Mouse (Mus musculus) liver (tissue): ENCODE measurements around the gene Thsd7a.

Source experiments
- DNase-seq: peaks from one replicate; pipeline ENCODE4 v3.0.0-alpha.2; 2020; ENCODE audit warnings: mixed read lengths

The Thsd7a gene

DNA sequence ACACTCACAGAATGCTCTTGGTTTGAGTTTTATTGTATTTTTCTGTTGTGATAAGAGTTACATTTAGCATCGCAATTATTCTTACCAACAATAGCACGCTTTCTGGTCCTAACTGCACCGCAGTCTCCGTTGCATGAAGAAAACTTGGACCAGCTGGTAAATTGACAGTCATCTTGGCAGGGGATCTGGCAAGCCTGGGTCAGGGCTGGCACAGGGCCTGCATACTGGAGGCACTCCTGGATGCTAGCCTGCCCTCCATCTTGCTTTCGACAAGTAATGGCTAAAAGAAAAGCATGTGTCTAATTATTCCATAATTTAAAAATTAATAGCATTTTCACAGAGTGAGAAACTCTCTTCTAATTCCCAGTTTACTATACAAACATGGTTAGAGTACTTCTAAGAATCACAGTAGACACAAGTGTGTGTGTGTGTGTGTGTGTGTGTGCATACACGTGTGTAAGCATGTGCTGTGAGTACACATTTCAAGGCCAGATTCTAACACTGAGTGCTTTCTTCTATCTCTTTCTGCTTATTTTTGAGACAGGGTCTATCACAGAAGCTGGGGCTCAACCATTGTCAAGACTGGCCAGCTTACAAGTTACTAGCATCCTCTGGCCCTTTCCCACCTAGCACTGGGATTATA lies 368.0 kb downstream of the Thsd7a start:
- no peak for DNase-seq

DNA sequence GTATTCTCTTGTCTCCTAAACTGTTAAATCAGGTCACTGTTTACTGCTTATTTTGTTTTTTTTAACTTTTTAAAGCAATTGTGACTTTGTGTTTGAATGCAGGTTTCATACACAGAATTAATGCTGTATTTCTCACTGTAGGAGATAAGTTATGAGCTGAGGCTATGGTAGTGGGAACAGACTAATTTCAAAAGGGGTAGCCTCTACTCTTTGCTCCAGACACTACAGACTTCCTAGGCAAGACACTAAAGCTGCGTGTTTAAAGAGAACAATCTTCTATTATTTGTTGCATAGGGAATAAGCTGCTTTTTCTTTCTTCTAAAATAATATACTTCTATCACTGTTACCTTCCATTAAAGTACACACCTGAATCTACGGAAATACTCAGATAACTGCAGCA lies 368.5 kb downstream of the Thsd7a start:
- DNase-seq, result no peak

GRCm38 (mm10) chr6:12358737-12359136 lies 390.5 kb downstream of the Thsd7a start:
- DNase-seq, result no peak

GRCm38 (mm10) chr6:12353573-12353972 lies 395.6 kb downstream of the Thsd7a start:
- DNase-seq, result no peak

- no peak for DNase-seq
Observed at GRCm38 (mm10) chr6:12352165-12352719, 397.0 kb downstream of the Thsd7a start.

- DNase-seq, result no peak
Observed at GRCm38 (mm10) chr6:12350753-12351152, 398.5 kb downstream of the Thsd7a start.

- DNase-seq, result no peak
Observed at GRCm38 (mm10) chr6:12349105-12349759, 400.0 kb downstream of the Thsd7a start.

DNA sequence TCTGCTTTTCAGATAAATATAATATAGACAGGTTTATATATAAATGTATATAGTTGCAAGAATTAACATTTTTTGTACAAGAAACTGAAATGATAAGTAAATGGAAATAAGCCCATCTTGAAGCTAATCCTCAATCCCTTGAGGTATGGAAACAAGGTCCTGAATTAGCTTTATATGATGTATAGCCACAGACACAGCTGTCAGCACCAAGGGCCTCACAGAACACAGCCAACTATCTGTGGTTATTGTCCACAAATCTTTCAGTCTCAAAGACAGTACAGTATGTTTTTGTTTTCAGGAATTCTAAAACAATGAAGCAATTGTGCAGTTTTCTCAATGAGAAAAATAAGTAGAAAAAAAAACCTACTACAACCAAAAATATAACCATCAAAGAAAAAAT lies 400.5 kb downstream of the Thsd7a start:
- no peak for DNase-seq

DNA sequence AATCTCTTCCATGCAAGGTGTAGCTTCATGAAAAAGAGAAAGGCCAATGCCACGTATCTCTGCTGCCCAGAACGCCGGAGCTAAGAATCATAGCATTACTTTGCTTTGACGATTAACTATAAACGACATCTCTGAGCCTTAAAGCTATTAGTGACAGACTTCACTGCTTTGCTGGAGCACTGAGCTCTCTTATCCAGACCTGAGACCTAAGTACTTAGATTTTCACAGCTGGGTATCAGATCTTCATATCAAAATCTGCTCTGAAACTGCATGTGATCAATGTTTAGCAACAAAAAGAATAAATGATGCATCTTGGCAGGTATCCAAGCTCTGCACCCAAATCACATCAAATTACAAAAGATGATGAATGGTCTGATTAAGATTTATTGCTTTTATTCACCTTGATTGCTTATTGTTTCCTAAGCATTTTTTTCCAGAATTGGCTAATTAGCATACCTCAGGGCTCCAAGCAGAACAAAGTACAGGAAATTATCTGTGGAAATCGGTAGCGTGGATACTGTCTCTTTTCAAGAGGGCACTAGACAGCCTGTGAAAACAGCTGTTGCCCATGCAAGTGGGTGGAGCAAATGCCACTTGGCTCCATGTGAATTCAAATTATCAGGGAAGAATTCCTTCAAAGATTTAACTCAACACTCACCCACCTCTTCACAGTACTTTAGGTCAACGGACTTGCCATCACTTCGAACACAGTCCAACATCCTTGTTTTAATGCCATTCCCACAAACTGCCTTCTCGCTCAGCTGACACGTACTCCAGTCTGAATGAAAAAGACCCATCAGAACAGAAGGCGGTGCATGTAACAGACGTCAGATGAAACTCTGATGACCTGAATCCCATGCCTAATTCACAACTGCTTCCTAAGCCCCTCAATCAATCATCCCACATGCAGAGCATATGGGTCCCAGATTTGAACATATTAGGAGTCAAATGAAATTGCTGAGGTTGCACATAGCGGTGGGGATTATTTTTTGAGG lies 412.3 kb downstream of the Thsd7a start:
- DNase-seq, result no peak

DNA sequence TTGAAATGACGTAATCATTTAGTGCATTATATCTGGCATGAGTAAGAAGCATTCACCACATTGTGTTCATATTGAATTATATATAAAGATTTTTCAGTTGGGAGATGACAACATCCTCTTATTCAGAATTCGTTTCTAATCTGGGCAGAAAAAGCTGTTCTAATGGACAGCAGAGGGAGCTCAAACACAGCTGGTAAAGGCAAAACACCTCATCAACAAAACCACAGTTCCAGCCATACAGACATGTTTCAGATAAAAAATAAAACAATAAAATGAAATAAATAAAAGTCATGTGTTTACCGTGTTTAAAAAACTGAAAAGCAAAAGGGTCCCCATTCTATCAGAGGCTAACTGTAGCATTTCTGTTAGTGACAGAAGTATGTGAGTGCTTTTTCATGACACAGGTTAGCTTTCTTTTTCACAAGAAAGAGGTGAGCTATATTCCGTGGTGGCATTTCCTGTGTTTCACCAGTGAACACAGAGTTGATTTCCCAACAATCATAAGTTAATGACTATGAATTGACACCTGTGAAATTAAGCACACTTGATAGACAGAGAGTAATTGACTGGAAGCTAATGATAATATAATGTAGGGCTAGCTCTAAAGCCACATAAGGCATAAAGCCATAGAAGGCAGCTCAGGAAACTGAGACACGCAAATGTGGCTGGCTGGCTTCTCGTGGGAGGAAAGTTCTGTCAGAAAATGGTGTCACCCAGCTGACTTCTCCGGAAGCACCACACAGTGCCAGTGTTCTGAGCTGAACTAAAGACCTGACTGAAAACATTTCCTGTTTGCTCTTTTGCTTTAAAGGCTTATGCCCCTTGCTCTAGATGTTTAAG lies 433.9 kb downstream of the Thsd7a start:
- no peak for DNase-seq

DNA sequence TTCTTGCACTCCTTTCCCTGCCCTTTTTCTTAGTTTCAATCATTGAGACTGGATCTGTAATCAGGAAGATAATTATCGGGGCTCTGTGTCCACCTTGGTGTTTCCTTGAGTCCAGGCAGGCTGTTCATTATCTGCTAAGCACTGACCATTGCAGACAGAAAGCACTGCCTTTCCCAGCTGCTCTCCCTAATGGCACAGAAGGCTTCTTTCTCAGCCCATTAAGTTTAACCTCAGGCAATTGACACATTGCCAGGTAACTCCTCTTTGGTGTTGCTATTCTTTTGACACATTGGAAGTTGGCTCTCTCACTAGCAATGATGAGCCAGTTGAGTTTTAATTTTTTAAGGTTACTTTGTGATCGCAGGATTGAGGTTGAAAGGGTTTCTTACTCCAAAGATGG lies 441.7 kb downstream of the Thsd7a start:
- no peak for DNase-seq

- no peak for DNase-seq
Observed at GRCm38 (mm10) chr6:12262641-12263400, 486.4 kb downstream of the Thsd7a start.
